Mouse (Mus musculus) stomach, embryonic 15.5 days (tissue): ENCODE data around the gene Gm4131. TPM values are rescaled to one million over a fixed set of nuclear protein-coding genes. Genes with fewer than 3 reads are reported as not detected.
A peak's percentile ranks its signal among the peaks of the same experiment; 100 is the strongest.

Source experiments
- ATAC-seq: fragments of 200-750 bp; cut with Nextera tagmentation; 2 replicates; pipeline ENCODE4 v1.8.0; 2017; ENCODE audit warnings: low read depth, moderate number of reproducible peaks, moderate TSS enrichment; ENCODE audit not compliant: insufficient read depth, low FRiP score
- H3K27ac ChIP-seq: fragments of 300-500 bp; sonication (generic); 2 replicates; pipeline ENCODE4 v1.5.1; 2015; ENCODE audit warnings: mild to moderate bottlenecking, inconsistent platforms
- H3K27me3 ChIP-seq: fragments of 300-500 bp; sonication (generic); replicated peaks from 2 replicates; pipeline ENCODE4 v1.6.1; 2015; ENCODE audit warnings: inconsistent platforms
- H3K36me3 ChIP-seq: fragments of 300-500 bp; sonication (generic); 2 replicates; pipeline ENCODE4 v1.6.1; 2015; ENCODE audit warnings: inconsistent platforms
- H3K4me1 ChIP-seq: fragments of 300-500 bp; sonication (generic); 2 replicates; pipeline ENCODE4 v1.6.1; 2015; ENCODE audit warnings: inconsistent platforms
- H3K4me2 ChIP-seq: fragments of 300-500 bp; sonication (generic); 2 replicates; pipeline ENCODE4 v1.6.1; 2015; ENCODE audit warnings: mild to moderate bottlenecking, inconsistent platforms
- H3K4me3 ChIP-seq: fragments of 300-500 bp; sonication (generic); replicated peaks from 2 replicates; pipeline ENCODE4 v1.5.1; 2015; ENCODE audit warnings: inconsistent platforms
- H3K9ac ChIP-seq: fragments of 300-500 bp; sonication (generic); 2 replicates; pipeline ENCODE4 v1.6.1; 2015; ENCODE audit warnings: inconsistent platforms
- H3K9me3 ChIP-seq: fragments of 300-500 bp; sonication (generic); 2 replicates; pipeline ENCODE4 v1.6.1; 2016; ENCODE audit warnings: inconsistent platforms
- WGBS: fragments of 180-500 bp; shearing (Covaris S2); methylation state at CpG from one replicate; pipeline ENCODE4 v1.1.7; 2015; 5-methylcytosine and 5-hydroxymethylcytosine counted together
- polyA plus RNA-seq: library from polyadenylated mRNA; unstranded; fragments of >200 nt; fragmentation: Nextera tagmentation; extraction: Ambion mirVana; gene quantifications from 2 replicates; pipeline ENCODE4 v1.2.1, GENCODE M21; 2015

Gm4131 gene
- polyA plus RNA-seq, 1 experiment from 2014 or later = not detected

- ATAC-seq = peak; percentile 65
- Histone ChIP-seq H3K4me3 (no peak overlapping the region), H3K27ac (peak overlapping the region; percentile 46), H3K4me2 (no peak overlapping the region), H3K36me3 (no peaks in the 10 kb centered on the region), H3K9me3 (no peaks in the 10 kb centered on the region), H3K9ac (no peak overlapping the region), H3K27me3 (no peaks in the 10 kb centered on the region), H3K4me1 (peaks cover 16% of the 10 kb centered on the region)
- 19% methylated on average over 4 of the region's 4 CpGs for WGBS
Observed at GRCm38 (mm10) chr14:62570299-62570698, 3.6 kb upstream of the Gm4131 start.

- Histone ChIP-seq H3K27me3 (no peaks in the 10 kb centered on the region), H3K9ac (no peak overlapping the region), H3K4me1 (peaks cover 16% of the 10 kb centered on the region), H3K4me3 (no peak overlapping the region), H3K36me3 (no peaks in the 10 kb centered on the region), H3K9me3 (no peaks in the 10 kb centered on the region), H3K27ac (peak overlapping the region; percentile 46; the same call in 1 of the 2 replicates), H3K4me2 (no peak overlapping the region)
- ATAC-seq = no peak
- WGBS = 76% methylated on average over 5 of the region's 5 CpGs
Observed at GRCm38 (mm10) chr14:62569463-62569862, 2.7 kb upstream of the Gm4131 start.

- no peaks in the 10 kb centered on the region for H3K4me1 ChIP-seq
- no peak overlapping the region for H3K4me3 ChIP-seq
- WGBS = 70% methylated on average over 7 of the region's 7 CpGs
- H3K36me3 ChIP-seq = no peaks in the 10 kb centered on the region
- H3K27ac ChIP-seq = no peak overlapping the region
- H3K9me3 ChIP-seq = no peaks in the 10 kb centered on the region
- H3K9ac ChIP-seq = no peak overlapping the region
- H3K27me3 ChIP-seq = no peaks in the 10 kb centered on the region
- no peak overlapping the region for H3K4me2 ChIP-seq
- no peak for ATAC-seq
Observed at GRCm38 (mm10) chr14:62563679-62564078, 3.0 kb downstream of the Gm4131 start.

GRCm38 (mm10) chr14:62561875-62562748 lies 4.6 kb downstream of the Gm4131 start:
- H3K4me2 ChIP-seq = no peak overlapping the region
- H3K27ac ChIP-seq = no peak overlapping the region
- H3K36me3 ChIP-seq = no peaks in the 10 kb centered on the region
- no peak overlapping the region for H3K9ac ChIP-seq
- H3K9me3 ChIP-seq = no peaks in the 10 kb centered on the region
- H3K4me1 ChIP-seq = no peaks in the 10 kb centered on the region
- no peak for ATAC-seq
- no peak overlapping the region for H3K4me3 ChIP-seq
- H3K27me3 ChIP-seq = peaks cover under 1% of the 10 kb centered on the region; the same call in 1 of the 2 replicates
- WGBS = 47% methylated on average over 17 of the region's 17 CpGs

GRCm38 (mm10) chr14:62557111-62557510 lies 9.6 kb downstream of the Gm4131 start:
- H3K27me3 ChIP-seq = peaks cover 13% of the 10 kb centered on the region
- H3K4me1 ChIP-seq = peaks cover 7% of the 10 kb centered on the region; the same call in 1 of the 2 replicates
- ATAC-seq = no peak
- H3K9me3 ChIP-seq = no peaks in the 10 kb centered on the region
- H3K36me3 ChIP-seq = no peaks in the 10 kb centered on the region
- no peak overlapping the region for H3K9ac ChIP-seq
- no peak overlapping the region for H3K27ac ChIP-seq
- H3K4me2 ChIP-seq = 0 out of 2 replicates have a peak overlapping the region, but pooled peaks have one; percentile 85
- 77% methylated on average over 3 of the region's 3 CpGs for WGBS
- H3K4me3 ChIP-seq = no peak overlapping the region

GRCm38 (mm10) chr14:62555840-62556810 lies 10.6 kb downstream of the Gm4131 start:
- no peak overlapping the region for H3K27ac ChIP-seq
- H3K4me2 ChIP-seq = peak overlapping the region; percentile 85
- peak; percentile 6 for ATAC-seq
- peak overlapping the region; percentile 25; the same call in 1 of the 2 replicates for H3K9ac ChIP-seq
- 12% methylated on average over 35 of the region's 38 CpGs for WGBS
- no peaks in the 10 kb centered on the region for H3K36me3 ChIP-seq
- peaks cover 7% of the 10 kb centered on the region; the same call in 1 of the 2 replicates for H3K4me1 ChIP-seq
- H3K4me3 ChIP-seq = peak overlapping the region; percentile 57
- peaks cover 13% of the 10 kb centered on the region for H3K27me3 ChIP-seq
- H3K9me3 ChIP-seq = no peaks in the 10 kb centered on the region

GRCm38 (mm10) chr14:62555309-62555829 lies 11.4 kb downstream of the Gm4131 start, which contains the start of gene Fam124a:
Gene Fam124a (plus strand): TSS chr14:62555737.
- Histone ChIP-seq H3K4me1 (peaks cover 7% of the 10 kb centered on the region; the same call in 1 of the 2 replicates), H3K36me3 (no peaks in the 10 kb centered on the region), H3K4me3 (peak within 1 kb of the TSS; percentile 57), H3K9me3 (no peaks in the 10 kb centered on the region), H3K9ac (peak within 1 kb of the TSS; percentile 25; the same call in 1 of the 2 replicates), H3K27me3 (peaks cover 13% of the 10 kb centered on the region), H3K4me2 (peak within 1 kb of the TSS; percentile 85), H3K27ac (no peak within 1 kb of the TSS)
- peak; percentile 88; the same call in 1 of the 2 replicates for ATAC-seq
- under 1% methylated on average over 51 of the region's 51 CpGs for WGBS

- no peak overlapping the region for H3K27ac ChIP-seq
- no peak overlapping the region for H3K4me2 ChIP-seq
- H3K27me3 ChIP-seq = peaks cover 13% of the 10 kb centered on the region
- no peak overlapping the region for H3K4me3 ChIP-seq
- no peak overlapping the region for H3K9ac ChIP-seq
- peaks cover 7% of the 10 kb centered on the region; the same call in 1 of the 2 replicates for H3K4me1 ChIP-seq
- no peaks in the 10 kb centered on the region for H3K36me3 ChIP-seq
- WGBS = 82% methylated on average over 5 of the region's 5 CpGs
- no peaks in the 10 kb centered on the region for H3K9me3 ChIP-seq
- no peak for ATAC-seq
Observed at GRCm38 (mm10) chr14:62553786-62554185, 12.9 kb downstream of the Gm4131 start.

GRCm38 (mm10) chr14:62552771-62553170 lies 13.9 kb downstream of the Gm4131 start:
- H3K4me3 ChIP-seq = no peak overlapping the region
- no peak for ATAC-seq

GRCm38 (mm10) chr14:62550121-62550520 lies 16.6 kb downstream of the Gm4131 start:
- no peak for ATAC-seq
- H3K36me3 ChIP-seq = no peaks in the 10 kb centered on the region
- no peak overlapping the region for H3K27ac ChIP-seq
- H3K4me3 ChIP-seq = no peak overlapping the region
- WGBS = 30% methylated on average over 3 of the region's 4 CpGs
- H3K9ac ChIP-seq = no peak overlapping the region
- no peak overlapping the region for H3K4me2 ChIP-seq
- no peaks in the 10 kb centered on the region for H3K27me3 ChIP-seq
- H3K9me3 ChIP-seq = no peaks in the 10 kb centered on the region
- H3K4me1 ChIP-seq = no peaks in the 10 kb centered on the region

More at GRCm38 (mm10) chr14:62552771-62553170, 13.9 kb downstream of the Gm4131 start:
- no peaks in the 10 kb centered on the region for H3K9me3 ChIP-seq
- no peak overlapping the region for H3K9ac ChIP-seq
- WGBS = 86% methylated on average over 4 of the region's 4 CpGs
- H3K36me3 ChIP-seq = no peaks in the 10 kb centered on the region
- H3K4me1 ChIP-seq = peaks cover 7% of the 10 kb centered on the region; the same call in 1 of the 2 replicates
- peaks cover 13% of the 10 kb centered on the region for H3K27me3 ChIP-seq
- no peak overlapping the region for H3K4me2 ChIP-seq
- H3K27ac ChIP-seq = no peak overlapping the region

- H3K9ac ChIP-seq = no peak overlapping the region
- H3K4me3 ChIP-seq = no peak overlapping the region
- no peak overlapping the region for H3K27ac ChIP-seq
- H3K4me2 ChIP-seq = no peak overlapping the region
- H3K27me3 ChIP-seq = no peaks in the 10 kb centered on the region
- no peaks in the 10 kb centered on the region for H3K4me1 ChIP-seq
- H3K36me3 ChIP-seq = no peaks in the 10 kb centered on the region
- WGBS = 31% methylated on average over 4 of the region's 4 CpGs
- no peak for ATAC-seq
- H3K9me3 ChIP-seq = no peaks in the 10 kb centered on the region
Observed at GRCm38 (mm10) chr14:62546746-62547145, 20.0 kb downstream of the Gm4131 start.
